24 mouse cellular contexts compared by ENCODE assay signal in the genomic region with DNA sequence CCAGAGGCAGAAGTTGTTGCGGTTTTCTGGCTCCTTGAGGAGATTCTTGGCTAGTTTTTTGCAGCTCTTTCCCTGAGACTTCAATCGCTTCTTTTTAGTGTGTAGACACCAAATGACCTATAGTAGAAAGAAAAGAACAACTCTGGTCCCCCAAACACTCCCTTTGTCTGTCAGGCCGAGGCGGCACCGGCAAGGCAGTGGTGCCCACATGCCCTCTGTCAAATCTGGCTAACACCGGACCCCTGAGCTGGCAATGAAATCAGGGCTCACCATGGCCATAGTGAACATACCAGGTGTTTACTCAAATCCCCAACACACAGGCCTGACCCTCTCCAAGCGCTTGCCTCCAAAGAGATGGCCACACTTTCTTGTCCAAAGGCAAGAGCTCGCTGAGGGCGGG.
"Had no signal": no experiment of that assay in that cellular context is flagged by ENCODE, and none has a peak within 500 bp of the region (broad histone marks: within the 10 kb centered on the region; RNA-seq: fewer than 3 reads in every experiment).

No protein-coding gene starts in this region.

- H3K27ac ChIP-seq: limb, embryonic 10.5 days; limb, embryonic 12.5 days; limb, embryonic 13.5 days; limb, embryonic 15.5 days; liver, embryonic 12.5 days; liver, embryonic 13.5 days; liver, embryonic 14.5 days; liver, embryonic 15.5 days; lung, embryonic 15.5 days; macrophage; midbrain, embryonic 10.5 days; midbrain, embryonic 12.5 days; midbrain, embryonic 13.5 days; midbrain, embryonic 15.5 days; neural tube, embryonic 12.5 days; neural tube, embryonic 13.5 days had no signal

- H3K9ac ChIP-seq: limb, embryonic 12.5 days; limb, embryonic 13.5 days; limb, embryonic 15.5 days; liver, embryonic 12.5 days; liver, embryonic 13.5 days; liver, embryonic 14.5 days; liver, embryonic 15.5 days; liver, postnatal 0 days; lung, embryonic 14.5 days; lung, embryonic 15.5 days; midbrain, embryonic 12.5 days; midbrain, embryonic 13.5 days; midbrain, embryonic 15.5 days; neural tube, embryonic 12.5 days; neural tube, embryonic 13.5 days had no signal

- H3K27me3 ChIP-seq: limb, embryonic 12.5 days; limb, embryonic 13.5 days; limb, embryonic 15.5 days; liver, embryonic 12.5 days; liver, embryonic 13.5 days; liver, embryonic 15.5 days; lung, embryonic 15.5 days; megakaryocyte, embryonic 14.5 days; midbrain, embryonic 12.5 days; midbrain, embryonic 13.5 days; midbrain, embryonic 15.5 days; neural tube, embryonic 12.5 days; neural tube, embryonic 13.5 days had no signal

- H3K4me3 ChIP-seq: limb, embryonic 10.5 days; limb, embryonic 12.5 days; limb, embryonic 13.5 days; limb, embryonic 15.5 days; liver, embryonic 12.5 days; liver, embryonic 13.5 days; liver, embryonic 15.5 days; lung, embryonic 15.5 days; megakaryocyte, embryonic 14.5 days; midbrain, embryonic 10.5 days; midbrain, embryonic 12.5 days; midbrain, embryonic 13.5 days; midbrain, embryonic 15.5 days; myocyte; neural tube, embryonic 12.5 days; neural tube, embryonic 13.5 days had no signal

- ATAC-seq: liver, embryonic 12.5 days; lung, postnatal 0 days; midbrain, embryonic 16.5 days had no signal

- H3K9me3 ChIP-seq: limb, embryonic 10.5 days; limb, embryonic 12.5 days; limb, embryonic 13.5 days; limb, embryonic 15.5 days; liver, embryonic 12.5 days; liver, embryonic 13.5 days; liver, embryonic 15.5 days; lung, embryonic 15.5 days; megakaryocyte, embryonic 14.5 days; midbrain, embryonic 10.5 days; midbrain, embryonic 12.5 days; midbrain, embryonic 13.5 days; midbrain, embryonic 15.5 days; neural tube, embryonic 12.5 days; neural tube, embryonic 13.5 days had no signal

- H3K4me2 ChIP-seq: limb, embryonic 12.5 days; limb, embryonic 13.5 days; limb, embryonic 15.5 days; liver, embryonic 11.5 days; liver, embryonic 12.5 days; liver, embryonic 13.5 days; liver, embryonic 15.5 days; lung, embryonic 14.5 days; lung, embryonic 15.5 days; midbrain, embryonic 11.5 days; midbrain, embryonic 12.5 days; midbrain, embryonic 13.5 days; midbrain, embryonic 15.5 days; neural tube, embryonic 12.5 days; neural tube, embryonic 13.5 days had no signal

- H3K4me1 ChIP-seq: midbrain, embryonic 10.5 days; midbrain, embryonic 12.5 days; midbrain, embryonic 13.5 days; midbrain, embryonic 15.5 days; neural tube, embryonic 12.5 days; neural tube, embryonic 13.5 days had no signal

- DNase-seq: liver, embryonic 13.5 days had no signal
